Mouse (Mus musculus) olfactory bulb, adult 2 months (tissue): ENCODE measurements at regions not wholly inside any gene's neighbourhood (a gene's known extent, or its start where the extent isn't known, plus 50 kb on each side); places are given as distances from the start of the nearest gene placed in this dataset.

Experiments
- CTCF ChIP-seq: fragments of 200-500 bp; IDR thresholded peaks from 2 replicates; pipeline ENCODE4 v1.5.1; 2012; ENCODE audit warnings: low read depth, mild to moderate bottlenecking, low read length, moderate library complexity; ENCODE audit not compliant: insufficient read depth
- POLR2A ChIP-seq: fragments of 200-500 bp; IDR thresholded peaks from 2 replicates; pipeline ENCODE4 v1.6.1; 2012; ENCODE audit warnings: mild to moderate bottlenecking, low read depth, low read length, moderate library complexity; ENCODE audit not compliant: insufficient read depth

GRCm38 (mm10) chr12:93273652-93274051 is 1424.7 kb upstream of the Sel1l start:
- no peak for TF ChIP-seq CTCF
- TF ChIP-seq POLR2A: no peak
